Mouse (Mus musculus): Measurements from ENCODE around the gene Nxf1. TPM values are rescaled to one million over a fixed set of nuclear protein-coding genes. Genes with fewer than 3 reads are reported as not detected.

Nxf1 gene
- polyA plus RNA-seq, 1 experiment from 2014 or later = 189 TPM

- H3K27me3 ChIP-seq = no peaks in the 10 kb centered on the region
- peak overlapping the region; percentile 98 for H3K27ac ChIP-seq
- H3K4me1 ChIP-seq = peaks cover 42% of the 10 kb centered on the region
- H3K9me3 ChIP-seq (replicated peaks) = no peaks in the 10 kb centered on the region
- peaks cover 52% of the 10 kb centered on the region for H3K36me3 ChIP-seq
- ATAC-seq (replicated peaks; ENCODE audit: low FRiP score) = peak; percentile 23; the same call in 1 of the 2 replicates
- H3K4me2 ChIP-seq = peak overlapping the region; percentile 75
- WGBS = 4% methylated on average over 20 of the region's 20 CpGs
- peak overlapping the region; percentile 85 for H3K9ac ChIP-seq
- peak overlapping the region; percentile 68 for H3K4me3 ChIP-seq (replicated peaks)
Measured at GRCm38 (mm10) chr19:8774951-8775421, 18.1 kb downstream of the Nxf1 start.

- Histone ChIP-seq H3K4me1 (peaks cover 13% of the 10 kb centered on the region), H3K4me3 (replicated peaks) (peak within 1 kb of the TSS; percentile 73), H3K9me3 (replicated peaks) (no peaks in the 10 kb centered on the region), H3K9ac (peak within 1 kb of the TSS; percentile 66), H3K27ac (peak within 1 kb of the TSS; percentile 95), H3K36me3 (peaks cover 39% of the 10 kb centered on the region), H3K4me2 (peak within 1 kb of the TSS; percentile 73), H3K27me3 (no peaks in the 10 kb centered on the region)
- WGBS = under 1% methylated on average over 32 of the region's 32 CpGs
- ATAC-seq (replicated peaks; ENCODE audit: low FRiP score) = peak; percentile 99
Measured at GRCm38 (mm10) chr19:8786008-8786781, 29.3 kb downstream of the Nxf1 start, which contains the start of gene Taf6l. Taf6l (minus strand) TSS chr19:8786417.

GRCm38 (mm10) chr19:8788521-8788920 is 31.6 kb downstream of the Nxf1 start:
- Histone ChIP-seq H3K4me1 (peaks cover 13% of the 10 kb centered on the region), H3K4me3 (replicated peaks) (no peak overlapping the region), H3K27me3 (no peaks in the 10 kb centered on the region), H3K9ac (no peak overlapping the region), H3K9me3 (replicated peaks) (no peaks in the 10 kb centered on the region), H3K36me3 (peaks cover 36% of the 10 kb centered on the region), H3K4me2 (no peak overlapping the region), H3K27ac (no peak overlapping the region)
- ATAC-seq (replicated peaks; ENCODE audit: low FRiP score) = no peak
- 24% methylated on average over 3 of the region's 3 CpGs for WGBS

DNA sequence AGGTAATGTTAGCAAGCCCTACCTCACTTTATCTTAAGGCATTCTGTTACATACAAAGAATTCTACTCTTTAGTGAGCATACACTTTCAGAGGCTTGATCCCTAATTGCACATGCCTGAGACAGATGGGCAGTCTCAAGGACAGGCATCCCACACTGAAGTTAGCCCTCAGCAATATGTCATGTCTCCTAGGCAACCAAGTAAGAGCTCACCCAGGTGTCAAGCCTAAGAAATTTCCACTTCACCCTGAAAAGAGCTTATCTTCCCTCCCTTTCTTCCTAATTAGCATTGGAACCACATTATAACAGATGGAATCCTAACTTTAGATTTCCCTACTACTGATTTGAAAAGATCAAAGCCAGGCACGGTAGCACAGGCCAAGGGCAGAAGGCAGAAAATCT is 32.3 kb downstream of the Nxf1 start:
- Histone ChIP-seq H3K9ac (no peak overlapping the region), H3K36me3 (peaks cover 37% of the 10 kb centered on the region), H3K27ac (no peak overlapping the region), H3K4me3 (replicated peaks) (no peak overlapping the region), H3K9me3 (replicated peaks) (no peaks in the 10 kb centered on the region), H3K4me2 (no peak overlapping the region), H3K4me1 (peaks cover 13% of the 10 kb centered on the region), H3K27me3 (no peaks in the 10 kb centered on the region)
- no peak for ATAC-seq (replicated peaks; ENCODE audit: low FRiP score)
- WGBS = 52% methylated on average over 1 of the region's 1 CpGs

DNA sequence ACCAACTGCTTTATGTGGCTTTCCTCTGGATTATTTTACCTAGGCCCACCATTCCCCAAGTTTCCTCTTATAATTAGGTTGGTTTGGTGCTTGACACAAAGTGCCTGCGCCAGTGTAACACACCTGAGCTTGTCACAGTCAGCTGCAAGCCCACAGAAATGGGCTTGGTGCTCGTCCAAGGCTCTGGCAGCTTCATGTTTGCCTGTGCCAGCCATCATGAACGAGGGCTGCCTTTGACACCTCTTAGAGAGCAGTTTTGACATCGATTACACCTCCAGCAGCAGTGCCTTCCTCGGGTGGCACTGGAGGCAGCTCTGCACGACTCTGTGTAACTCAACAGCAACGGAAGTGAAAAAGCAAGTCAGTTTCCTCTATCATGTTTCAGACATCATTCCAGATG is 33.3 kb downstream of the Nxf1 start:
- no peak overlapping the region for H3K4me3 ChIP-seq (replicated peaks)
- no peak for ATAC-seq (replicated peaks; ENCODE audit: low FRiP score)
- WGBS = 71% methylated on average over 7 of the region's 7 CpGs
- H3K4me1 ChIP-seq = peaks cover 10% of the 10 kb centered on the region
- no peak overlapping the region for H3K4me2 ChIP-seq
- H3K9ac ChIP-seq = no peak overlapping the region
- H3K27me3 ChIP-seq = no peaks in the 10 kb centered on the region
- H3K27ac ChIP-seq = no peak overlapping the region
- H3K36me3 ChIP-seq = peaks cover 45% of the 10 kb centered on the region
- H3K9me3 ChIP-seq (replicated peaks) = no peaks in the 10 kb centered on the region

DNA sequence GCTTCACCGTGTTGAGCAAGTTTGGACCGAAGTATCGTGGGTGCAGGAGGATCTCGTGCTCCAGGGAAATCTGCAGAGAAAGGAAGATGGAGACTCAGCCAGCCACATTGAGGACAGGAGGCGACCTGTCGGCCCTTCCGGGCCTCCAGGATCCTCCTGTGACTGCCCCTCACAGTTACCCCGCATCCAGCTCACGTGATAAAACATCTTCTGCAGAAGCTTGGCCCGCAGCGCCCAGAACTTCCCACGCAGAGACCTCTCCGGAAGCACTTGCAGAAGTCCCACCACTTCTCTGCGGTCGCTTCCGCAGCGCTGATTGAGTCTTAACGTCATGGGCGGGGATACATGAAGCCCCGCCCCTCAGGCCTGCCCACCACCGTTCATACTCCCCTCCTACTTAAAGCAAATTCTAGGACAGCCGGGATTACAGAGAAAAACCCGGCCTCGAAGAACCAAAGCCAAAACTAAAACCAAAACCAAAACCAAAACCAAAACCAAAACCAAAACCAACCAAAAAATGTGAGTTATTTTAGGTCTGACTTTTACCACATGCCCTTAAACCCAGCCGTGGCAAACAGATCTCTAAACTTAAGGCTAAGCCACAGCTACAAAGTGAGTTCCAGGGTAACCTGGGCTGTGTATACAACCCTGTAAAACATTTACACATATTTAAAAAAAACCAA is 41.5 kb downstream of the Nxf1 start, which contains the start of gene Polr2g:
Gene Polr2g (minus strand): TSS at position 314 of the 683 bp plus-strand sequence.
- Histone ChIP-seq H3K9ac (peak within 1 kb of the TSS; percentile 85), H3K27ac (peak within 1 kb of the TSS; percentile 85), H3K4me2 (peak within 1 kb of the TSS; percentile 81), H3K4me3 (replicated peaks) (peak within 1 kb of the TSS; percentile 86), H3K4me1 (peaks cover 26% of the 10 kb centered on the region), H3K27me3 (no peaks in the 10 kb centered on the region), H3K36me3 (peaks cover 33% of the 10 kb centered on the region), H3K9me3 (replicated peaks) (no peaks in the 10 kb centered on the region)
- ATAC-seq (replicated peaks; ENCODE audit: low FRiP score) = peak; percentile 83
- 1% methylated on average over 25 of the region's 25 CpGs for WGBS

GRCm38 (mm10) chr19:8798947-8799315 is 42.1 kb downstream of the Nxf1 start:
- peak overlapping the region; percentile 85; the same call in 1 of the 2 replicates for H3K27ac ChIP-seq
- H3K9me3 ChIP-seq (replicated peaks) = no peaks in the 10 kb centered on the region
- peaks cover 31% of the 10 kb centered on the region for H3K4me1 ChIP-seq
- peak overlapping the region; percentile 85; the same call in 1 of the 2 replicates for H3K9ac ChIP-seq
- peak overlapping the region; percentile 86 for H3K4me3 ChIP-seq (replicated peaks)
- ATAC-seq (replicated peaks; ENCODE audit: low FRiP score) = no peak
- H3K36me3 ChIP-seq = peaks cover 31% of the 10 kb centered on the region
- no peaks in the 10 kb centered on the region for H3K27me3 ChIP-seq
- H3K4me2 ChIP-seq = peak overlapping the region; percentile 81

GRCm38 (mm10) chr19:8802130-8802821 is 45.4 kb downstream of the Nxf1 start, which contains the start of gene Zbtb3:
Zbtb3 (plus strand) TSS chr19:8802555.
- Histone ChIP-seq H3K9me3 (replicated peaks) (no peaks in the 10 kb centered on the region), H3K9ac (peak within 1 kb of the TSS; percentile 60), H3K4me3 (replicated peaks) (peak within 1 kb of the TSS; percentile 79), H3K4me2 (peak within 1 kb of the TSS; percentile 76), H3K27me3 (no peaks in the 10 kb centered on the region), H3K27ac (peak within 1 kb of the TSS; percentile 97), H3K36me3 (peaks cover 38% of the 10 kb centered on the region), H3K4me1 (peaks cover 29% of the 10 kb centered on the region)
- whole genome bisulfite sequencing = under 1% methylated on average over 30 of the region's 30 CpGs
- ATAC-seq (replicated peaks; ENCODE audit: low FRiP score) = peak; percentile 97

GRCm38 (mm10) chr19:8803204-8803780 is 46.4 kb downstream of the Nxf1 start:
- Histone ChIP-seq H3K4me3 (replicated peaks) (peak overlapping the region; percentile 79), H3K27ac (peak overlapping the region; percentile 97), H3K4me1 (peaks cover 23% of the 10 kb centered on the region), H3K27me3 (no peaks in the 10 kb centered on the region), H3K36me3 (peaks cover 48% of the 10 kb centered on the region), H3K4me2 (peak overlapping the region; percentile 76), H3K9ac (no peak overlapping the region), H3K9me3 (replicated peaks) (no peaks in the 10 kb centered on the region)
- ATAC-seq (replicated peaks; ENCODE audit: low FRiP score) = no peak
- WGBS = 87% methylated on average over 9 of the region's 9 CpGs

- Histone ChIP-seq H3K9ac (no peak overlapping the region), H3K4me1 (peaks cover 23% of the 10 kb centered on the region), H3K36me3 (peaks cover 56% of the 10 kb centered on the region), H3K27me3 (no peaks in the 10 kb centered on the region), H3K4me3 (replicated peaks) (no peak overlapping the region), H3K4me2 (no peak overlapping the region), H3K27ac (no peak overlapping the region), H3K9me3 (replicated peaks) (no peaks in the 10 kb centered on the region)
- WGBS = 90% methylated on average over 11 of the region's 11 CpGs
- ATAC-seq (replicated peaks; ENCODE audit: low FRiP score) = no peak
Measured at GRCm38 (mm10) chr19:8803879-8804660, 47.2 kb downstream of the Nxf1 start.

DNA sequence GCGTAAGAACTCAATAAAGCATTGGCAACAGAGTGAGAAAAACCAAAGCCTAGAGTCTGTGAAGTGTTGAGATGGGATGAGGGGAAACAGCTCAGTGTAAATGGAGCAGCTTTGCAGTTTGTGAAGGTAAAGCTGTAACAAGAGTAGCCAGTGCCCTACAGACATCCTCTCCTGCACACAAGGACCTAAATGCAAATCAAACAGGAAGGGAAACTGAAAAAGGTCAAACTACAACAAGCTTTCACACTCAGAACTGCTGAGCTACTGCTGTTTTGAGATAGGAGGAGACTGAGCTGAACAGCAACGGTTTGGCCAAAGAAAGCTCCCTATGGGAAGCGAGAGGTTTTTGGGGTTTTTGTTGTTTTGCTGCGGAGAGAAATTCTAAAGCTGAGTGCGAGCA is 49.9 kb downstream of the Nxf1 start:
- Histone ChIP-seq H3K27me3 (no peaks in the 10 kb centered on the region), H3K4me1 (peaks cover 20% of the 10 kb centered on the region), H3K36me3 (peaks cover 78% of the 10 kb centered on the region), H3K9ac (no peak overlapping the region), H3K9me3 (replicated peaks) (no peaks in the 10 kb centered on the region), H3K4me2 (no peak overlapping the region), H3K4me3 (replicated peaks) (no peak overlapping the region), H3K27ac (no peak overlapping the region)
- 95% methylated on average over 5 of the region's 5 CpGs for WGBS
- ATAC-seq (replicated peaks; ENCODE audit: low FRiP score) = no peak

Measured in kidney, embryonic 15.5 days (tissue).